Mouse (Mus musculus): ENCODE measurements at regions not wholly inside any gene's neighbourhood (a gene's known extent, or its start where the extent isn't known, plus 50 kb on each side); places are given as distances from the start of the nearest gene placed in this dataset.

DNA sequence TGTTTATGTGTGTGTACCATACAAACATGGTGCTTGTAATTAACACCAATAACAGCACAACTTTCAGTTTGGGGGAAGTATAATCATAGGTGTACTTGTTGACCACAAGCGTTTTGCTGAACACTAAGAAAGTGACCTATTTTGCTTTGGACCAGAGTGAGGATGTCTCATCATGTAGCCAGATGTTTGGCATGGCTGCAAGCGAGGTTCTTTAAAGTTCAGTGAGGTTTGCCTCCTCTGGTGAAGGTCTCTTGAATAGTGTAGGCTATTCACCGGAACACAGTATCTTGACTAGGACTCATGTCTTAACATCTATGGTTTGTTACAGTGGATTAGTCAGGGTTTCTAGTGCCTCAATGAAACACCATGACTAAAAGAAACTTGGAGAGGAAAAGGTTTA lies 208.9 kb upstream of the Marcks start:
- TF ChIP-seq EP300 (IDR thresholded peaks at IDR 0.05) (no peak), CTCF (IDR thresholded peaks at IDR 0.05) (no peak)
